Mouse (Mus musculus) ES-Bruce4 (cell line): ENCODE data around the gene Mpv17.

ENCODE experiments used
- CTCF ChIP-seq: IDR thresholded peaks from one replicate; pipeline ENCODE4 v1.8.1; 2011; ENCODE audit warnings: low read depth, low read length
- POLR2A ChIP-seq: IDR thresholded peaks from one replicate; pipeline ENCODE4 v1.8.1; 2011; ENCODE audit warnings: low read length; ENCODE audit not compliant: insufficient read depth

- TF ChIP-seq POLR2A: no peak
- TF ChIP-seq CTCF: no peak
Measured at GRCm38 (mm10) chr5:31138968-31139425, 15.1 kb downstream of the Mpv17 start.
